Comparison of ENCODE assay signal across 8 mouse cellular contexts in the genomic region with DNA sequence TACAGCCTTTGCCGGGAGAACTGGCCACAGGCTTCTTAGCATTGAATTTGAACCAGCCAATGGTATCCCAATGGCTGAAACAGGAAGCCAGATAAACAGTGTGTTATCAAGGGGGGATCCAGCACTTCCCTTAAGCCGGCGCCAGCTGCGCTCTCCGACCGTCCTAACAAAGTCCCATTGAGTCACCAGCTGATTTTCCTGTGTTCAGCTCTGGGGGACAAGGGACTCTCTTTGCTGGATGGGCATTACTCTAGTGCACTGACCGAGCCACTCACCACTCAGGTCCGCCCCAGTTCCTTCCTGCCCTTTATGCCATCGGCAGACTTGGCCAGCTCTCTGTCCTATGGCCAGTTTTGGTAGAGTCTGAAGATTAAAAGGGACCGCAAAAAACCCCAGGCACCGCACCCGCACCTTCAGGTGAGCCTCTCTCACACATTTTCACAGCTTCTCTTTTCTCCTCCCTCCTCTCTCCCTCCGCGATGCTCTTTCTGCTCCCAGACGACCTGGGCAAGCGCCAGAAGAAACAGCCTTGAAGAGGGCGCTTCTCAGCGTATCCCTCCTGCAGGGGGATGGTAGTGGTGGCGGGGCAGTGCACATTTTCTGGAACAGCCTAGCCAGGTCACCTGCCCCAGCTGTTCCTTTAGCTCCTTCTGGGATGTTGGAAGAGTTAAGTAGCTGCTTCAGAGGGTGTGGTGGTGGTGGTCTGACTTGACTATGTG. TPM values are rescaled to one million over a fixed set of nuclear protein-coding genes. Genes with fewer than 3 reads are reported as not detected.
DNase-seq lines count a peak whose midpoint lies in the region; ATAC-seq and TF ChIP-seq lines count a peak whose summit lies in the region.

No protein-coding gene starts in this region.

- H3K4me1 ChIP-seq in heart, embryonic 12.5 days (replicated peaks): peaks cover 59% of the 10 kb centered on the region
- peaks cover 5% of the 10 kb centered on the region for H3K4me1 ChIP-seq in kidney, postnatal 0 days (replicated peaks; ENCODE audit: insufficient read depth, low read length)
- no peaks in the 10 kb centered on the region; the same call in 1 of the 2 replicates for H3K4me1 ChIP-seq in stomach, postnatal 0 days (replicated peaks; ENCODE audit: control insufficient read depth, insufficient read depth)

- under 1% methylated on average over 19 of the region's 19 CpGs for WGBS in heart, embryonic 12.5 days
- WGBS in kidney, postnatal 0 days: under 1% methylated on average over 19 of the region's 19 CpGs
- WGBS in stomach, postnatal 0 days: 2% methylated on average over 19 of the region's 19 CpGs

- peak overlapping the region; percentile 91 for H3K27ac ChIP-seq in gastrocnemius, adult 2 months
- peak overlapping the region; percentile 96 for H3K27ac ChIP-seq in heart, embryonic 12.5 days (ENCODE audit: poor library complexity, severe bottlenecking)
- H3K27ac ChIP-seq in kidney, postnatal 0 days: peak overlapping the region; percentile 85; the same call in 1 of the 2 replicates
- peak overlapping the region; percentile 30; the same call in 1 of the 2 replicates for H3K27ac ChIP-seq in stomach, postnatal 0 days (replicated peaks)

- intact Hi-C loops in gastrocnemius, adult 2 months (cut with DNase I): no loop called here

- ATAC-seq in common myeloid progenitor, adult 5-6 weeks (replicated peaks; ENCODE audit: low read depth, poor library complexity, severe bottlenecking): peak; percentile 45
- ATAC-seq in heart, embryonic 12.5 days (ENCODE audit: insufficient number of reproducible peaks, low FRiP score): peak; percentile 47
- peak; percentile 30; the same call in 1 of the 2 replicates for ATAC-seq in kidney, postnatal 0 days (replicated peaks; ENCODE audit: low FRiP score, low read depth)
- ATAC-seq in stomach, postnatal 0 days (ENCODE audit: low FRiP score, low TSS enrichment): 0 out of 2 replicates have a peak, but pooled peaks have one; percentile 7

- peak; percentile 58 for DNase-seq in gastrocnemius, adult 2 months
- no peak for DNase-seq in gastrocnemius, postnatal 25 days
- DNase-seq in kidney, postnatal 0 days (ENCODE audit: low spot score): peak; percentile 75
- DNase-seq in lung, postnatal 36 days: peak; percentile 78
- no peak for DNase-seq in stomach, postnatal 0 days (ENCODE audit: low spot score)
- DNase-seq in layer of hippocampus, adult 9-11 months: no peak

- peak overlapping the region; percentile 97 for H3K9ac ChIP-seq in heart, embryonic 12.5 days
- H3K9ac ChIP-seq in kidney, postnatal 0 days (ENCODE audit: low read depth, low read length): peak overlapping the region; percentile 76
- peak overlapping the region; percentile 43; the same call in 1 of the 2 replicates for H3K9ac ChIP-seq in stomach, postnatal 0 days (ENCODE audit: low read length)

- peak overlapping the region; percentile 89 for H3K4me3 ChIP-seq in gastrocnemius, adult 2 months
- peak overlapping the region; percentile 97 for H3K4me3 ChIP-seq in heart, embryonic 12.5 days
- H3K4me3 ChIP-seq in kidney, postnatal 0 days (replicated peaks; ENCODE audit: low read depth, low read length): peak overlapping the region; percentile 74
- H3K4me3 ChIP-seq in stomach, postnatal 0 days (ENCODE audit: low read depth, low read length): peak overlapping the region; percentile 66

- H3K9me3 ChIP-seq in heart, embryonic 12.5 days (replicated peaks): no peaks in the 10 kb centered on the region
- H3K9me3 ChIP-seq in kidney, postnatal 0 days (replicated peaks; ENCODE audit: low read length): no peaks in the 10 kb centered on the region
- H3K9me3 ChIP-seq in stomach, postnatal 0 days (ENCODE audit: control insufficient read depth, low read length): no peaks in the 10 kb centered on the region

- no peak for TF ChIP-seq EP300 in stomach, postnatal 0 days (optimal IDR thresholded peaks at IDR 0.05)

- peak overlapping the region; percentile 93 for H3K4me2 ChIP-seq in heart, embryonic 12.5 days
- H3K4me2 ChIP-seq in kidney, postnatal 0 days (ENCODE audit: low read length): peak overlapping the region; percentile 97
- peak overlapping the region; percentile 91 for H3K4me2 ChIP-seq in stomach, postnatal 0 days (replicated peaks; ENCODE audit: low read depth)

- no peaks in the 10 kb centered on the region for H3K27me3 ChIP-seq in heart, embryonic 12.5 days (replicated peaks)
- no peaks in the 10 kb centered on the region for H3K27me3 ChIP-seq in kidney, postnatal 0 days (ENCODE audit: insufficient read depth, low read length)
- H3K27me3 ChIP-seq in stomach, postnatal 0 days (ENCODE audit: control insufficient read depth, insufficient read depth, low read length): no peaks in the 10 kb centered on the region

- no peak for TF ChIP-seq CTCF in gastrocnemius, adult 2 months (IDR thresholded peaks at IDR 0.05)
- TF ChIP-seq CTCF in kidney, postnatal 0 days (IDR thresholded peaks at IDR 0.05; ENCODE audit: low read depth): no peak; the same call in 1 of the 2 replicates
- TF ChIP-seq CTCF in stomach, postnatal 0 days (IDR thresholded peaks at IDR 0.05; ENCODE audit: low read depth): no peak

- H3K36me3 ChIP-seq in heart, embryonic 12.5 days: peaks cover 7% of the 10 kb centered on the region
- no peaks in the 10 kb centered on the region for H3K36me3 ChIP-seq in kidney, postnatal 0 days (ENCODE audit: insufficient read depth, low read length)
- no peaks in the 10 kb centered on the region for H3K36me3 ChIP-seq in stomach, postnatal 0 days (ENCODE audit: control insufficient read depth, insufficient read depth, low read length)

RNA-seq across cellular contexts. Expression of a gene that starts 32.9 kb away (rescaled TPM):
- 10 to 100 TPM; 18.9 to 25.0 TPM for total RNA-seq in gastrocnemius, adult 2 months (2021)
- 10 to 100 TPM; 24.8 to 41.1 TPM for total RNA-seq in gastrocnemius, postnatal 25 days (2021)
- 161 and 170 TPM in 2 replicates for total RNA-seq in common myeloid progenitor, adult 5-6 weeks (2017)
- 266 and 270 TPM in 2 replicates for polyA plus RNA-seq in heart, embryonic 12.5 days (2016; fragmentation: Nextera tagmentation; extraction: Ambion mirVana)
- polyA plus RNA-seq in kidney, postnatal 0 days (2015; fragmentation: Nextera tagmentation; extraction: Ambion mirVana): 189 and 190 TPM in 2 replicates
- 418 and 496 TPM in 2 replicates for polyA plus RNA-seq in stomach, postnatal 0 days (2015; fragmentation: Nextera tagmentation; extraction: Ambion mirVana)

Comparison
In these comparisons a context has a peak if more than half of its experiments do, and no peak if none do; other contexts are left out.
1. DNase-seq: peak in gastrocnemius, adult 2 months (single experiment), kidney, postnatal 0 days (single experiment) and lung, postnatal 36 days (single experiment); none in gastrocnemius, postnatal 25 days (single experiment), stomach, postnatal 0 days (single experiment) and layer of hippocampus, adult 9-11 months (single experiment).
2. H3K27ac ChIP-seq: peak in every context shown above with its lines; median percentile 96 in heart, embryonic 12.5 days; 91 in gastrocnemius, adult 2 months; 85 in kidney, postnatal 0 days; 30 in stomach, postnatal 0 days.
3. H3K9ac ChIP-seq: peak in every context shown above with its lines; median percentile 97 in heart, embryonic 12.5 days; 76 in kidney, postnatal 0 days; 43 in stomach, postnatal 0 days.
4. Peak in every context shown above with its lines, with median percentiles within 50 percentile points of each other: H3K4me3 ChIP-seq, ATAC-seq and H3K4me2 ChIP-seq.